Mouse (Mus musculus): Measurements from ENCODE around the gene Gm28961. TPM values are rescaled to one million over a fixed set of nuclear protein-coding genes. Genes with fewer than 3 reads are reported as not detected.

Gene Gm28961
- polyA plus RNA-seq (2014; fragmentation: Illumina TruSeq; extraction: RNeasy Lipid Tissue Mini Kit (QIAGEN cat#74804); ENCODE audit: low replicate concordance) = not detected

GRCm38 (mm10) chrY:57705397-57705796, at the start of gene Gm28961:
Gene Gm28961, plus strand, starts transcription at chrY:57705697.

Other genes starting within 250 kb of the Gm28961 start
- not detected for gene Gm21943, start 172.0 kb upstream of the Gm28961 start, polyA plus RNA-seq (2014; fragmentation: Illumina TruSeq; extraction: RNeasy Lipid Tissue Mini Kit (QIAGEN cat#74804); ENCODE audit: low replicate concordance)

Data from small intestine, adult 10 weeks (tissue).